Mouse (Mus musculus) intestine, postnatal 0 days (tissue): ENCODE measurements around the gene Inha. TPM values are rescaled to one million over a fixed set of nuclear protein-coding genes. Genes with fewer than 3 reads are reported as not detected.

ENCODE experiments used
- ATAC-seq: fragments of 200-750 bp; cut with Nextera tagmentation; 2 replicates; pipeline ENCODE4 v1.8.0; 2017; ENCODE audit warnings: mild to moderate bottlenecking, moderate TSS enrichment, moderate library complexity
- H3K27ac ChIP-seq: fragments of 300-500 bp; sonication (generic); 2 replicates; pipeline ENCODE4 v1.5.1; 2014; ENCODE audit warnings: mild to moderate bottlenecking, low read depth, low read length, moderate library complexity
- H3K27me3 ChIP-seq: fragments of 300-500 bp; sonication (generic); replicated peaks from 2 replicates; pipeline ENCODE4 v1.6.1; 2014; ENCODE audit warnings: low read length, mixed read lengths; ENCODE audit not compliant: control insufficient read depth, insufficient read depth
- H3K36me3 ChIP-seq: fragments of 300-500 bp; sonication (generic); 2 replicates; pipeline ENCODE4 v1.6.1; 2014; ENCODE audit warnings: mild to moderate bottlenecking, moderate library complexity; ENCODE audit not compliant: control insufficient read depth, insufficient read depth
- H3K4me1 ChIP-seq: fragments of 300-500 bp; sonication (generic); replicated peaks from 2 replicates; pipeline ENCODE4 v1.6.1; 2014; ENCODE audit warnings: antibody characterized with exemption, low read length, mixed read lengths; ENCODE audit not compliant: control insufficient read depth, insufficient read depth
- H3K4me2 ChIP-seq: fragments of 300-500 bp; sonication (generic); replicated peaks from 2 replicates; pipeline ENCODE4 v1.6.1; 2014; ENCODE audit warnings: low read depth, mild to moderate bottlenecking, moderate library complexity
- H3K4me3 ChIP-seq: fragments of 300-500 bp; sonication (generic); 2 replicates; pipeline ENCODE4 v1.5.1; 2014; ENCODE audit warnings: low read depth, low read length
- H3K9ac ChIP-seq: fragments of 300-500 bp; sonication (generic); 2 replicates; pipeline ENCODE4 v1.6.1; 2014; ENCODE audit warnings: mild to moderate bottlenecking, low read depth, low read length
- H3K9me3 ChIP-seq: fragments of 300-500 bp; sonication (generic); 2 replicates; pipeline ENCODE4 v1.6.1; 2016; ENCODE audit warnings: mixed run types; ENCODE audit not compliant: control insufficient read depth
- CTCF ChIP-seq: sonication (generic); IDR thresholded peaks from 2 replicates; pipeline ENCODE4 v1.5.1; 2016; ENCODE audit warnings: low read depth, mild to moderate bottlenecking, control low read depth, antibody characterized with exemption, moderate library complexity
- WGBS: fragments of 180-500 bp; shearing (Covaris S2); extraction: QIAGEN DNeasy Blood & Tissue Kit; methylation state at CpG from one replicate; pipeline ENCODE4 v1.1.7; 2014; 5-methylcytosine and 5-hydroxymethylcytosine counted together
- polyA plus RNA-seq: library from polyadenylated mRNA; unstranded; fragments of >200 nt; fragmentation: Nextera tagmentation; extraction: Ambion mirVana; gene quantifications from 2 replicates; pipeline ENCODE4 v1.2.1, GENCODE M21; 2015

Inha gene
- polyA plus RNA-seq, 1 experiment from 2014 or later = 3.2 TPM

DNA sequence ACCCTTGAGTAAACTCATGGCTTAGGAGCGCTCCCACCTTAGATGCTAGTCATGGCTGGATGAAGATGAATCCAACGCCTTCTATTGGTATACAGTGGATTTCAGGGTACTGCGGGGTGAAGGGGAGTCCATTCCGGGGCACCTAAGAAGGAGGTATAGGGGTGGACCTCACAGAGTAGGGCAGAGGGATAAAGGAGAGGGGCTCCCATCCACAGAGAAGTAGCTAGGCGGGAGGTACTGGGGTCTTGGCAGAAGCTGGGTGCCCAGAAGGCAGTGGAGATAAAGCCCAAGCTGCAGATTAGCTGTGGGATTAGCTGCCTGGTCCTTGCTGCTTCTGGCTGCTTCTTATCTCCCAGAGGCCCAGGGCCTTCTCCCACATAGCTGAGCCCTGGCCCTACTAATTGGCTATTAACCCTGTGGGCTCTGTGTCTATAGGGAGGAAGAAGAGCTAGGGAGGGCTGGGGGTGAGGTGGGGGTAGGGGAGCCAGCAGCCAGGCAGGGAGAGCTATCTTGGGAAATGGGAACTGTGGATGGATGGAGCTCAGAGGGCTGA lies 43.1 kb upstream of the Inha start:
- no peak for ATAC-seq

DNA sequence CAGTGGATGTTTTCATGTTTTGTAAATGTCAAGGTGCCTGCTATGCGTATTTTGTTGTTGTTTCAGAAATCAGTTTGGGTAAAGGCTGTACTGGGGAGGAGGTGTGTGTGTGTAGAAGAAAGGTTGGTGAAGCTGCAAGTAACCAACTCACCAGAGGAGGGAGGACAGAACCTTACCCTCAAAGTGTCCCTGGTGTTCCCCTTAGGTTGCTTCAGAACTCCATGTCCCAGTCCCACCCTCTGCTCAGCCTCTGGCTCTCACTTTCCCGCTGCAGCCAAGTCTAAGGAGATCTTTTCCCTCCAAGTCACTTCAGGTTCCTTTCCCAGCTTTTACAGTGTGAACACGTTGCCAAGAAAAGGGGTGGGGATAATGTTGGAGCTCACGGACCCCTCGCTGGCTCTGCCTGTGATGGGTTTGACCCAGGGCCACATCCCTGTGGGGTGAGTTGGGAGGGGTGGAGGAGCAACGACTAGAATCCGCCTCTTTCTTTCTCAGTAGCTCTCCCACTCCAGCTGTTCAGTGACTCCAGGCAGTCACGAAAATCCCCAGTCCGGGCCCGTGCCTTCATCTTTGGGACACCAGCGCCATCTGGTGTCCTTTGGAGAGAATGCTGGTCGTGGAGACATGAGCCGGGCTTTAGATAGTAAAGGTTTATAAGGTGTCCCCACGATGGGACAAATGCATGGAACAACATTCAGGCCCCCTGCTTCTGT lies 39.5 kb upstream of the Inha start:
- TF ChIP-seq CTCF = peak; percentile 93
- H3K9me3 ChIP-seq = no peaks in the 10 kb centered on the region
- no peak overlapping the region for H3K27ac ChIP-seq
- no peaks in the 10 kb centered on the region for H3K36me3 ChIP-seq
- H3K9ac ChIP-seq = no peak overlapping the region
- H3K27me3 ChIP-seq = no peaks in the 10 kb centered on the region; the same call in 1 of the 2 replicates
- no peak overlapping the region for H3K4me2 ChIP-seq
- no peaks in the 10 kb centered on the region for H3K4me1 ChIP-seq
- H3K4me3 ChIP-seq = no peak overlapping the region
- 7% methylated on average over 14 of the region's 14 CpGs for WGBS
- peak; percentile 58 for ATAC-seq

More for the DNA sequence above, 43.1 kb upstream of the Inha start:
- TF ChIP-seq CTCF = no peak
- Histone ChIP-seq H3K27ac (no peak overlapping the region), H3K9ac (no peak overlapping the region), H3K4me2 (no peak overlapping the region), H3K27me3 (peaks cover 5% of the 10 kb centered on the region; the same call in 1 of the 2 replicates), H3K4me1 (no peaks in the 10 kb centered on the region), H3K36me3 (no peaks in the 10 kb centered on the region), H3K4me3 (no peak overlapping the region), H3K9me3 (no peaks in the 10 kb centered on the region)
- 73% methylated on average over 5 of the region's 5 CpGs for WGBS

GRCm38 (mm10) chr1:75469287-75469825 lies 37.5 kb upstream of the Inha start:
- no peak for ATAC-seq
- 76% methylated on average over 17 of the region's 17 CpGs for WGBS
- no peaks in the 10 kb centered on the region for H3K9me3 ChIP-seq
- no peak overlapping the region for H3K27ac ChIP-seq
- no peaks in the 10 kb centered on the region for H3K4me1 ChIP-seq
- TF ChIP-seq CTCF = no peak
- H3K36me3 ChIP-seq = peaks cover 9% of the 10 kb centered on the region; the same call in 1 of the 2 replicates
- H3K4me2 ChIP-seq = no peak overlapping the region
- H3K27me3 ChIP-seq = no peaks in the 10 kb centered on the region; the same call in 1 of the 2 replicates
- no peak overlapping the region for H3K9ac ChIP-seq
- H3K4me3 ChIP-seq = no peak overlapping the region

GRCm38 (mm10) chr1:75476441-75476840 lies 30.4 kb upstream of the Inha start:
- 96% methylated on average over 11 of the region's 11 CpGs for WGBS
- no peaks in the 10 kb centered on the region for H3K4me1 ChIP-seq
- no peak for TF ChIP-seq CTCF
- H3K4me2 ChIP-seq = no peak overlapping the region
- no peak overlapping the region for H3K9ac ChIP-seq
- no peaks in the 10 kb centered on the region for H3K9me3 ChIP-seq
- H3K27ac ChIP-seq = no peak overlapping the region
- H3K36me3 ChIP-seq = peaks cover 32% of the 10 kb centered on the region; the same call in 1 of the 2 replicates
- H3K27me3 ChIP-seq = peaks cover 11% of the 10 kb centered on the region; the same call in 1 of the 2 replicates
- ATAC-seq = no peak
- H3K4me3 ChIP-seq = no peak overlapping the region

DNA sequence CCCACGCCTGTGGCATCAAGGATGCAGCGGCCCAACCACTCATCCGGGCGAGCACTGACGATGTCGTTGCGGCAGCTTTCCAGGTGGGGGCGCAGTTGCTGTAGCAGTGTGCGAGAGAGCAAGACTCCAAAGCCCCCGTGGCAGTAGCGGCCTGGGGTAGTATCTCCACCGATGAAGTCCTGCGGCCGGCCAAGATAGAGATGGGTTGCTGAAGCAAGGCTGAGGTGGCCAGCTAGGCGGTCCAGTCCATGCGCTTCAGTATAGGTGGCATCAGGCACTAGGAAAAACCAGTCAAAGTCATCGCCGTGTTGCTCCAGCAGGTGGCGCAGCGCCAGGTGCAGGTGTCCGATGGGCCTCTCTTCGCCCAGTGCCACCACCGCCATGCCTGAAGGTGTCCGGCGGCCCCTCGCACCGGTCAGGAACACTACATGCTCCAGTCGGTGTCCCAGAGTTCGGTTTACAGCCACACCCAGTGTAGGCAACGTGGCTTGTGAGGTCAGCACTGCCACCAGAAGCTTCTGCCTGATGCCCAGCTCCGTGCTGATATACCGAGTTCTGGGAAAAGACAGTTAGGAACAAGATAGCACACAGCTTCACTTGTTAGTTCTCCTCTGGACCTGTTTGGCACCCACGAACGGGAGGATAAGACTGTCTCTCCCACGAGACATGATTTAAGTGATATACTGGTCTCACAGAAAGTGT lies 29.5 kb upstream of the Inha start:
- Histone ChIP-seq H3K4me2 (peak overlapping the region; percentile 97), H3K27ac (no peak overlapping the region), H3K9me3 (no peaks in the 10 kb centered on the region), H3K9ac (no peak overlapping the region), H3K4me3 (peak overlapping the region; percentile 20), H3K27me3 (peaks cover 11% of the 10 kb centered on the region; the same call in 1 of the 2 replicates), H3K4me1 (no peaks in the 10 kb centered on the region), H3K36me3 (peaks cover 32% of the 10 kb centered on the region; the same call in 1 of the 2 replicates)
- WGBS = 14% methylated on average over 35 of the region's 35 CpGs
- ATAC-seq = peak; percentile 14; the same call in 1 of the 2 replicates
- peak; percentile 93 for TF ChIP-seq CTCF

DNA sequence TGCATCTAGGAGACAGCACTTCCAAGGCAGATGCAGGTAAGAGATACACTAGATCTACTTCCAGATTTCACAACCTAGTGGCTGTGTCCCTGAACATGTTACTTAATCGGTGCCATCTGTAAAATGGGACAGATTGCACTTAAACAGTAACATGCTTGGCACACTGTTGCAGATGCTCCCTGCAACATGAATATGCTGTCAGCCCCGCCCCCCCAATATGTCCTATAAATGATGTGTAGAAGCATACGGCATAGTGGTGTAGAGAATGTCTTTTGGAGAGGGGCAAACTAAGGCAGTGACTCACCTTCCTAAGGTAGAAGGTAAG lies 28.9 kb upstream of the Inha start:
- TF ChIP-seq CTCF = no peak
- Histone ChIP-seq H3K9ac (no peak overlapping the region), H3K4me2 (peak overlapping the region; percentile 97), H3K27ac (no peak overlapping the region), H3K4me3 (peak overlapping the region; percentile 74; the same call in 1 of the 2 replicates), H3K36me3 (peaks cover 32% of the 10 kb centered on the region; the same call in 1 of the 2 replicates), H3K27me3 (peaks cover 11% of the 10 kb centered on the region; the same call in 1 of the 2 replicates), H3K4me1 (no peaks in the 10 kb centered on the region), H3K9me3 (no peaks in the 10 kb centered on the region)
- no peak for ATAC-seq
- WGBS = 51% methylated on average over 3 of the region's 3 CpGs
